Mouse (Mus musculus) central nervous system, embryonic 14 days (tissue): ENCODE data around the gene Trim7. TPM values are rescaled to one million over a fixed set of nuclear protein-coding genes. Genes with fewer than 3 reads are reported as not detected.

Experiments
- polyA plus RNA-seq: library from polyadenylated mRNA; depleted of rRNA; stranded (reverse); fragments of >200 nt; gene quantifications from 2 replicates; pipeline ENCODE4 v1.2.3, GENCODE M21; 2012; rRNA removed

The Trim7 gene
- 2.5 and 2.8 TPM in 2 replicates for polyA plus RNA-seq

DNA sequence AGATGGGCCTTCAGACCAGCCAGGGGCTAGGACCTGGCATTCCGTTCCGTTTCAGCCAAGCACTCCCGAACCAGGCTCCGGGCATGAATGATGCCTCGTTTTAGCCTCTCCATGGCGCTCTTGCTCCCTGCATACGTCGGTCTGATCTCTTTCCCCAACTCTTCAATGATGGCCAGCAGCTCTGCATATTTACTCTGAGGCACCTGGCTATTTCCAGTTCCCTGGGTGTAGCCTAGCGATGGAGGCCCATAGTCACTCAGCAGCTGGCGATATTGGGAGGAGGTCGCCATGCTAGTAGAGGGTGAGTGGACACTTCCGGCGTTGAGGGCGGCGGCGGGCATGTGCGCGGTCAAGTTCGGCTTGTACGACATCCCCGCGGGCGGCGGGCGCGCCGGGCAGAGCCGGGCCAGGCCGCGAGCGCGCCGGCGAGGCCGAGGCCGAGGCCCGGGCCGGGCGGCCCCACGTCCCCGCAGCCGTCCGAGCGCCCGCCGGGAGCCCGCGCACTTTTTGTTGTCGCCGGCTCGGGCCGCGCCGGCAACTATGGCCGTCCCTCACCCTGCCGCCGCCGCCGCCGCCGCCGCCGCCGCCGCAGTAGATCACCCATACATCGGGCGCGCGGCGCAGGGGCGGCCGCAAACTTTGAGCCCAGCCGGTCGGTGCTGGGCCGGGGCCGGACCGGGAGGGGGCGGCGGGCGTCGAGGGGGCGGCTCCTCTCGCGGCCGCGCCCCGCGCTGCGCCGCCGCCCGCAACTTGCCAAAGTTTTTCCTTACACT, at the start of gene Trim7, which contains the start of gene Gm12184:
Gene Trim7, plus strand, starts transcription at position 162 of the 773 bp plus-strand sequence.
Gene Gm12184, minus strand, starts transcription at position 677 of the 773 bp plus-strand sequence.

DNA sequence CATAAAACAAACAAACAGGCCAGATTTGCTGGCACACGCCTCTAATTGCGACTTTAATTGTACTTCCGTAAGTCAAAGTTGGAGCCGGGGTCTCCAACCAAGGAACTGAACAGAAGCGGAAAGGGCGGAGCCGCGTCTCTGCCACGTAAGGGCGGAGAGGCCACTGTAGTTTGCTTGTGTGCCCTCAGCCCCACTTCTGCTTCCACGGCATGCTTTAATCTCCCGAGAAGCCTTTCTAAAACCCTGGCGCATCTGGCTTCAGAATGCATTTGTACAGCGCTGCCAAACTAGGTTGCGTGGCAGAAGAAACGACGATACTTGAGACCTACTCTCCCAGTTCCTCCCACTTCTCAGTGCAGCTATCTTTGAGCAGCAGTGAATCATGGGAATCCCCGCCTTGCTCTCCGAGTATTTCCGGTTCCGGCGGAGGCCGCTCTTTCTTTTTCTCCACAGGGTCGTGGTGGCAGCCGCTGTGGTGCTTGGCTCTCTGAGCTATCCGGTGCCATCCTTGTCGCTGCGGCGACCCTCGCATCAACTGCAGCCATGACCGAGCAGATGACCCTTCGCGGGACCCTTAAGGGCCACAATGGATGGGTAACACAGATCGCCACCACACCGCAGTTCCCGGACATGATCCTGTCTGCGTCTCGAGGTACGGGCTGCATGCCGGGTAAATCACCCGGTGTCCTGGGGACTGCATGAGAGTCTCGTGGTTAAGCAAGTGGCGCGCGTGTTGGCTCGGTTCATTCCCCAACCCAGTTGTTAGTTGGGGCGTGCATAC, 25.8 kb upstream of the Trim7 start, which contains the start of gene Rack1:
Gene Rack1, plus strand, starts transcription at position 412 of the 781 bp plus-strand sequence.

DNA sequence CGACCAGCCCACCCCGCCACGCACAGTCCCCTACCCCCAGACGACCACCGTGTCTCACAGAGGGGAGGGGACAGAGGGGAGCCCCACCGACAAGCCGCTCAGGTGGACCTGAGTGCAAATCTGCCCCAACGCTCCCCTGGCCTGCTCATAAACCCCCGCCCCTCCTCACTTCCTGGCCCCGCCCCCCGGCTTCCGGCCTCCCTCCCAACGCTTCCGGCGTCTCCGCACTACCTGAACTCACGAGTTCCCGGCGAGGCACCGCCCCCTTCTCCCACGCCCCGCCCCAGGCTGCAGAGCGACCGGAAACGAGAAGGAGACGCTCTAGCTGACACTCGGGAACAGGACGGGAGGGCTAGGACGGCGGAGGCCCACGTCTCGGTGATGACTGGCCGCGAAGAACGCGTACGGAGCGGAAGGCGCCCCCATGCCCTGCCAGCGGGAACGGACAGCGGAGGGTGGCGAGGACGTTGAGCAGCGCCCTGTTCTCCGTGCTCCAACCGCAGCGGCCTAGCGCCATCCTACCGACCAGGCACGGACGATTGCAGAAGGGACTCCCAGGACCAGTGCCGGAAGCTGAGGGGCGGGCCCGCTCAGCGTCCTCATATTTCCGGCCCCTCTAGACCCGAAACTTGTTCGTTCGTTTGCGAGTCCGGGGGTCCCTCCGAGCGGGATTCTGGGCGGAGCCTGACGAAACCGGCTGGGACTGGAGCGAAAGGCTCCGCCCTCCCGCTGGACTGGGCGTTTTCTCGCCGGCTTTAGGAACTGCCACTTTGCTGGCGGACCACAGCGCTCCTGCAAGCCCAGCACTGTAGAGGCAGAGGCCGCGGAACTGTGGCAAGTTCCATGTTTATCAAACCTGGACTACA, 8.9 kb upstream of the Trim7 start, which contains the start of gene Trim41:
Gene Trim41, minus strand, starts transcription at position 554 of the 866 bp plus-strand sequence.

DNA sequence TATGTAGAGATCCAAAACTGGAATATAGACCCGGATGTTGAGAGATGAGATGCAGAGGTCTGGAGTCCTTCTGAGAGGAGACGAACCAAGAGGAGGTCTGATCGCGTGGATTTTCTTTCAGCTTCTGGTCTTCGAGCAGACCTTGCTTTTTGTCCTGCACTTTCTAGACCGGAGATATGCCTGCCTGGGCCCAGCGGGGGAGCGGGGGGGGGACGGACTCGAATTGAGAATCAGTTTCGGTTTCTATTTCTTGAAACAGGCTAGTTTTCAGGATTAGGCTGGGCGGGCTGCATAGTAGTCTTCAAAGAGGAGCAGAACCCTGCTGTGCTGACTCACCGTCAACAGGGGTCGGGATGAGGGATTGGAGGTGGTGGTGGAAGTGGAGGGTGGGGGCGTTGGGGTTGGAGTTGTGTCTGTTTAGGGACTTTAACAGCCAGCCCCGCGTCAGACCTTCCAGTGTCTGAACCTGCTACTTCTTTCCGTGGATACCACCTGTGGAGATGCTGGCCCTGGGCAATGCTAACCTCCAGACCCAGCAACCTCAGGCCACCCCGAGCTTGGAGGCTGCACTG, 45.3 kb downstream of the Trim7 start, which contains the start of gene Irgm1:
Gene Irgm1, minus strand, starts transcription at position 483 of the 572 bp plus-strand sequence.

Other genes with a start within 250 kb of the Trim7 start
- gene Rack1, start 25.8 kb upstream of the Trim7 start, polyA plus RNA-seq = 1,456 and 1,471 TPM in 2 replicates
- 44.5 and 49.2 TPM in 2 replicates for gene Trim41, start 8.8 kb upstream of the Trim7 start, polyA plus RNA-seq
- 35.7 and 42.7 TPM in 2 replicates for gene Gm12184, start 515 bp downstream of the Trim7 start, polyA plus RNA-seq
- gene Irgm1, start 45.5 kb downstream of the Trim7 start, polyA plus RNA-seq = 4.1 and 6.1 TPM in 2 replicates
- 0.18 and 0.22 TPM in 2 replicates for gene Gm5431, start 76.1 kb downstream of the Trim7 start, polyA plus RNA-seq
- gene Psme2b, start 120.0 kb downstream of the Trim7 start, polyA plus RNA-seq = 0.60 and 0.89 TPM in 2 replicates
- 0.11 and 0.24 TPM in 2 replicates for gene Olfr56, start 152.7 kb downstream of the Trim7 start, polyA plus RNA-seq
- 0.11 and 0.23 TPM in 2 replicates for gene 9930111J21Rik1, start 153.3 kb downstream of the Trim7 start, polyA plus RNA-seq
- 0.04 and 0.06 TPM in 2 replicates for gene Gm12185, start 166.1 kb downstream of the Trim7 start, polyA plus RNA-seq
- gene Tgtp1, start 168.0 kb downstream of the Trim7 start, polyA plus RNA-seq = 0.32 and 0.76 TPM in 2 replicates
- 0.28 and 0.37 TPM in 2 replicates for gene 9930111J21Rik2, start 225.1 kb downstream of the Trim7 start, polyA plus RNA-seq
- 0.32 and 1.3 TPM in 2 replicates for gene Tgtp2, start 238.1 kb downstream of the Trim7 start, polyA plus RNA-seq